Mouse (Mus musculus): ENCODE results near the gene Lrch1.

DNA sequence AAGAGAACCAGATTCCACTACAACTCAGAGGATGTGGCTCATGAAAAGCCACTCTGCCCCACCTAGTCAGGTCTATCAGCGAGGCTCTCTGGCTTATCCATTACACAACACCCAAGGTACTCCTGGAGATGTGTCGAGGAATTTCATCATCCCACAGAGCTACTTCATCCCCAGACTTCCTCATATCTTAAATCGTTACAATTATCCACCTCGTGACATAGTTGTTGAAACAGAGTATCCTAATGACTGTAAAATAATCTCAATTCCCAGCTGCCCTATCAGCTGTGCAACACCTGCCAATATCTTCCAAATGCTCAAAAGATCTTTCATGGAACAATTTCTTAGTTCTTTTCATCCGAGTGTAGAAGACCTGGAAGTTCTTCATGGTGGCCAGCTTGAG lies 35.4 kb upstream of the Lrch1 start:
- no peak for TF ChIP-seq CTCF (IDR thresholded peaks at IDR 0.05; ENCODE audit: low read depth)
- no peak for TF ChIP-seq EP300 (IDR thresholded peaks at IDR 0.05; ENCODE audit: low read depth)

All from liver, embryonic 14.5 days (tissue).